Mouse (Mus musculus) left cerebral cortex, adult 2 months (tissue): ENCODE measurements around the gene Itih2. TPM values are rescaled to one million over a fixed set of nuclear protein-coding genes. Genes with fewer than 3 reads are reported as not detected.

Source experiments
- DNase-seq, 2 experiments: peaks; one replicate each; pipeline ENCODE4 v3.0.0; 2021 to 2022; ENCODE audit warnings: low spot score in 2 of 2, mixed read lengths in 1 of 2; ENCODE audit errors: extremely low spot score in 1 of 2
- H3K27ac ChIP-seq: fragments of 200-600 bp; 2 replicates; pipeline ENCODE4 v1.8.1; 2022
- H3K4me3 ChIP-seq: fragments of 200-600 bp; 2 replicates; pipeline ENCODE4 v1.8.1; 2022
- CTCF ChIP-seq: fragments of 200-600 bp; IDR thresholded peaks from 2 replicates; pipeline ENCODE4 v1.8.1; 2022; ENCODE audit warnings: antibody characterized with exemption, mild to moderate bottlenecking, moderate library complexity
- intact Hi-C: fragments of 180-260 bp; cut with DNase I; formaldehyde crosslinking; loops from one replicate; pipeline ENCODE4 v1.15.1; 2025
- total RNA-seq, 2 experiments: library from RNA; stranded (reverse); gene quantifications; 2 replicates each; pipeline ENCODE4 v1.2.3; 2021

The Itih2 gene
- total RNA-seq, 2 experiments from 2014 or later = 1.6 to 3.4 TPM

- Histone ChIP-seq H3K27ac (no peak overlapping the region), H3K4me3 (no peak overlapping the region)
- intact Hi-C loops = no loop called here
- DNase-seq = no peak
- TF ChIP-seq CTCF = no peak
Measured at GRCm38 (mm10) chr2:10076675-10077074, 54.5 kb downstream of the Itih2 start.

- intact Hi-C loops = no loop called here
- DNase-seq = no peak
- Histone ChIP-seq H3K4me3 (no peak overlapping the region), H3K27ac (no peak overlapping the region)
- no peak for TF ChIP-seq CTCF
Measured at GRCm38 (mm10) chr2:10074470-10074869, 56.7 kb downstream of the Itih2 start.

GRCm38 (mm10) chr2:10071751-10072150 is 59.4 kb downstream of the Itih2 start:
- no peak for DNase-seq
- intact Hi-C loops = no loop called here
- Histone ChIP-seq H3K27ac (no peak overlapping the region), H3K4me3 (no peak overlapping the region)
- no peak for TF ChIP-seq CTCF

GRCm38 (mm10) chr2:10058836-10059235 is 72.4 kb downstream of the Itih2 start:
- intact Hi-C loops = no loop called here

GRCm38 (mm10) chr2:10051996-10052395 is 79.2 kb downstream of the Itih2 start:
- intact Hi-C loops = no loop called here
- Histone ChIP-seq H3K27ac (peak overlapping the region; percentile 70), H3K4me3 (no peak overlapping the region)
- TF ChIP-seq CTCF = no peak
- DNase-seq = no peak

More at GRCm38 (mm10) chr2:10058836-10059235, 72.4 kb downstream of the Itih2 start:
- no peak for DNase-seq
- Histone ChIP-seq H3K4me3 (no peak overlapping the region), H3K27ac (no peak overlapping the region)
- TF ChIP-seq CTCF = no peak

GRCm38 (mm10) chr2:10050878-10051277 is 80.3 kb downstream of the Itih2 start:
- no peak overlapping the region for H3K4me3 ChIP-seq
- DNase-seq = peak in 1 of 2 experiments; percentile 54
- peak overlapping the region; percentile 70 for H3K27ac ChIP-seq
- intact Hi-C loops = no loop called here
- TF ChIP-seq CTCF = no peak

- H3K27ac ChIP-seq = peak overlapping the region; percentile 15; the same call in 1 of the 2 replicates
- intact Hi-C loops = no loop called here
- no peak for DNase-seq
- TF ChIP-seq CTCF = no peak
- H3K4me3 ChIP-seq = peak overlapping the region; percentile 64
Measured at GRCm38 (mm10) chr2:10049456-10049855, 81.7 kb downstream of the Itih2 start.

- H3K27ac ChIP-seq = peak within 1 kb of the TSS; percentile 63
- H3K4me3 ChIP-seq = peak within 1 kb of the TSS; percentile 64
- intact Hi-C loops = loop anchor here (1.0 kb wide), 1 partner anchor 32 kb away; the partner anchor contains the start of genes Atp5c1 and Kin
Measured at GRCm38 (mm10) chr2:10048461-10048860, 82.7 kb downstream of the Itih2 start, which contains the start of gene Taf3. TSS of gene Taf3 (minus strand) at chr2:10048596.

GRCm38 (mm10) chr2:10047758-10048436 is 83.3 kb downstream of the Itih2 start:
- TF ChIP-seq CTCF = no peak; the same call in 1 of the 2 replicates
- H3K4me3 ChIP-seq = peak overlapping the region; percentile 64
- DNase-seq = peak; percentile 24 to 33
- intact Hi-C loops = loop anchor here (1.0 kb wide), 1 partner anchor 32 kb away; the partner anchor contains the start of genes Atp5c1 and Kin
- H3K27ac ChIP-seq = peak overlapping the region; percentile 63

More at GRCm38 (mm10) chr2:10048461-10048860, 82.7 kb downstream of the Itih2 start, which contains the start of gene Taf3:
- no peak for TF ChIP-seq CTCF
- peak; percentile 91 to 94 for DNase-seq

Other genes starting within 250 kb of the Itih2 start
- gene 9230102O04Rik, start 241.9 kb downstream of the Itih2 start, total RNA-seq = not detected
- not detected for gene Gata3, start 241.4 kb downstream of the Itih2 start, total RNA-seq
- 10 to 100 TPM; 14.8 to 15.7 TPM for gene Taf3, start 82.8 kb downstream of the Itih2 start, total RNA-seq
- 100 to 1,000 TPM; 229 to 242 TPM for gene Atp5c1, start 50.9 kb downstream of the Itih2 start, total RNA-seq
- gene Kin, start 50.8 kb downstream of the Itih2 start, total RNA-seq = 10 to 100 TPM; 10.7 to 14.7 TPM
- gene Itih5, start 22.2 kb upstream of the Itih2 start, total RNA-seq = 10 to 100 TPM; 11.6 to 13.0 TPM
- gene Sfmbt2, start 239.1 kb upstream of the Itih2 start, total RNA-seq = 1 to 10 TPM; 3.4 to 3.7 TPM